Mouse (Mus musculus) liver, adult 2 months (tissue): ENCODE results near the gene Lrrc8b.

Source experiments
- CTCF ChIP-seq: fragments of 200-500 bp; IDR thresholded peaks from 2 replicates; pipeline ENCODE4 v1.5.1; 2011; ENCODE audit warnings: low read depth, low read length, control low read depth
- POLR2A ChIP-seq: fragments of 200-500 bp; IDR thresholded peaks from 2 replicates; pipeline ENCODE4 v1.6.1; 2011; ENCODE audit warnings: low read length, control low read depth; ENCODE audit not compliant: insufficient read depth; ENCODE audit errors: extremely low read depth

- TF ChIP-seq POLR2A (no peak), CTCF (no peak)
These were observed 51.7 kb downstream of the Lrrc8b start for GRCm38 (mm10) chr5:105467271-105467670.
